Mouse (Mus musculus) left cerebral cortex, adult 8-10 months (tissue): ENCODE data around the gene Cers6. TPM values are rescaled to one million over a fixed set of nuclear protein-coding genes. Genes with fewer than 3 reads are reported as not detected.

Source experiments
- DNase-seq, 2 experiments: peaks; one replicate each; pipeline ENCODE4 v3.0.0; 2022; ENCODE audit warnings: low spot score in 2 of 2
- total RNA-seq, 4 experiments: library from RNA; stranded (reverse); gene quantifications; 2 replicates each; pipeline ENCODE4 v1.2.4; 2022

Gene Cers6
- total RNA-seq, 4 experiments from 2014 or later: 54.7 to 63.1 (median 59.9) TPM

DNA sequence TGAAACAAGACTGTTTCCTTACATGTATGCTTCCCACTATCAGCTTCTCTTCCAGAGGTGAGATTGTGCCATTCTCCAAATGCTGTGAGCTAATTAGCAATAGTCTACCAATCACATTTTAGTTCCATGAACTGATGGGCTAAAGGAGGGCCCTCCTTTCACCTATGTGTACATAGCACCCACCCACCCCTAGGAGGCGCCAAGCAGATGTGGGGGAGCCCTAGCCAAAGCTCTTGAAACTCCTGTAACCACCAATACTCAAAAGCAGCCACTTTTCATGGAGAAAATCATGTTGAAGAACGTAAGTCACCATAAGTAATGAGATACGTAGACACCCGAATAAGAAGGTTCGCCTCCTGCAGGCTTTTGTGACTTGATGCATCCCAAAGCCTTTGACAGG, 251.4 kb downstream of the Cers6 start:
- DNase-seq: no peak

DNA sequence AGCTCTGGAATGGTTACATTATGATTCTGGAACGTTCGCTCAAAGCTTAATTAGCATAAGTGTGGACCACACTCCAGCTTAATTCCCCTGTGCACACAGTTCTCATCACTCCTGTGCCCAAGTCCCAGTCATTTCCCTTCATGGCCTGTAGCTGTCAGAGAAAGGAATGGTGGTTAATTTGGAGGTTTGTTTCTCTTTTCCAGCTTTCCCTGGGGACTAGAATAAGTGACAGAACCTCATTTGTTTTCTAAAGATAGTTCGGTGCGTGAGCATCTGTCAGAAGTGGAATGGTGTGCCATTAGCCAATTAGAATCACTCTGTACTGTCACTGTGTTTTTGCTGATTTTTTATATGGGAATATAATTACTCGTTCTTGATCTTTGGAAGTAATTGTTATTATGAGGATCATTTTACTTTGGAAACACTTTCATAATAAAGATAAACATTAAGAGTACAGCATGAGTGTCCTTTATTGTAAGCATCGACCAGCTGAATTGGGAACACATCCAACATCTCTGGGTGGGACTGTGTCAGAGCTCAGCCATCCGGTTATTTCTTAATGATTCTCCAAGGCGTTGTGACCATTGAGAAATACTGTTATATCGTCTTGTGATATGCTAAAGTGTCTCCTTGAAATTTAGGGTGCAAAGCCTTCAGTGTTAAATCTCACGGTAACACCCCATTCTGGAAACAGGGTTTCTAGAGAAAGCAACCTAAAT, 252.7 kb downstream of the Cers6 start:
- no peak for DNase-seq

DNA sequence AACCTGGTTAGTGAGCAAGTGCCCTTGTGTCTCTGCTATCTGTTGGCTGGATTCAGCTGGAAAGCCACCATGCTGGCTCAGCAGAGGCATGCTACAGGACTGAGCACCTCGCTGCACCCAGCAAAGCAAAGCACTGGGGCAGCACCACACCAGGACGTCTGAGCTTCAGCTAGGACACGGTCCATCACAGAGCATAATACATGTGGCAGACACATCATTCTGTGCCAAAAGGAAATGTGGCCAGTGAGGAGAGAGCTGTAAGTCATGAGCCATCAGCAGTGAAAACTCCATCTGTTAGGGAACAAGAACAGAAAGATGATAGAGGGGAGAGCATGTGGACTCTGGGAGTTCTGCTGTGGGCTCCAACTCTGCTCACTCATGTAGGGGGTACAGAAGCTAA, 254.7 kb downstream of the Cers6 start:
- no peak for DNase-seq

DNA sequence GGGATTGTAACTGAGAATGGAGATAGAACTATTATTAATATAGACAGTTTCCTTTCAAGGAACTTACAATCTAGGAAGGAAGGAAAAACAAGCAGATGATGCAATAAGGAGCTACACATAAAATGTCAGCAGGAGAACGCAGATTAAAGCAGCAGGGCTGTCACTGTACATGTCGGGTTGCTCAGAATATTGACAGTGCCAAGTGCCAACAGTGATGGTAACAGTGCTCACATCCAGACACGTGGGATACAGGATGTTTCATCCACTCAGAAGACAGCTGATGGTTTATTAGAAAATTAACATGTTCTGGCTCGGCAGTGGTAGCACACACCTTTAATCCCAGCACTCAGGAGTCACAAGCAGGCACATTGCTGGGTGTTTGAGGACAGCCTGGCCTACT, 255.5 kb downstream of the Cers6 start:
- no peak for DNase-seq

DNA sequence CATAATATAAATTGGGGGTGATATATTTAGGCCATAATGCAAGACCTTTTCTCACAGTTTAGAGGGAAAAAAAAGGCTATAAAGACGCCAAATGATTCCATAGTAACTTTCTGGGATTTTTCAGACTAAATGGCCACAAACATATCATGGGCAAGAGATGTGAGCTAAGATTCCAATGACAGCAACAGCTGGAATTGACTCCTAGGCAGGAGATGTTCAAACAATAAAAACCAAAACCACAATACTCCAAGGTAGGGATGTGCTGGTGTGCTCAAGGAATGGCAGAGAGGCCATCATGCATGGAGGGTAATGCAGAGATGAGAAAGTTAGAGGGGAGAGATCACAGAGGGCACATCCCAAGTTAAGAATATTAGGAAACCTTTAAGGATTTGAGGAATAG, 257.8 kb downstream of the Cers6 start:
- no peak for DNase-seq

DNA sequence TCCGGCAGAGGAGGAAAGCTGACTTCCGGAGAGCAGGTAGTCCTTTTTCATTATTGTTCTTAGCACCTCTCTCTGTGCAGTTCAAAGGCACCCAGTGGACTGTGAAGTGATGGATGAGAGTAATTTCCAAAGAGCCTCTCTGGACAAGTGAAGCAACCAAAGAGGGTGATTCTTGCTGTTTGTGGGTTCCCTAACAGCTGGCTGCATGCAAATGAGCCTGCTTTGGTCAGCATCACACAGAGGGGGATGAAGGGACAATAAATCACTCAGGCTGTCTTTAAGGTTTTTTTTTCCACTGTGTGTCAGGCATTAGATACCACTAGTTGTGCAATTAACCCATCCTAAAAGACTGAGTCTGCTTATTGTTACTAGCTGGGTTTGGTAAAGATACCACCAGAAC, 258.5 kb downstream of the Cers6 start:
- DNase-seq: no peak

DNA sequence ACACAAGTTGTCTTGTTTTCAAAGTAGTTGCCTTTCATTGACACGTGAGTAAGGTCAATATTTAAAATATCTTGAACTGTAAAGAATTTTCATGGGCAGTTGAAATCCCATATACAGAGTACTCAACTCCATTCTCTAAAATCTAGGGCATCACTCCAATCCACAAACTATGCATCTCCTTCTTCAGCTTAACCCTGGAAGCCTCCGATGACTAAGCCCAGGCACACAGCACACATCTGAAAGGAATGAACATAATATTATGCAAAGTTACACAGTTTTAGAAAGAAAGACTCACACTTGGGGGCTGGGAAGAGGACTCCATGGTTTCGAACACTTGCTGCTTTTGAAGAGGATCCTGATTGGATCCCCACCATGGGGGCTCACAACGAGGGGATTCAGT, 260.4 kb downstream of the Cers6 start:
- no peak for DNase-seq

DNA sequence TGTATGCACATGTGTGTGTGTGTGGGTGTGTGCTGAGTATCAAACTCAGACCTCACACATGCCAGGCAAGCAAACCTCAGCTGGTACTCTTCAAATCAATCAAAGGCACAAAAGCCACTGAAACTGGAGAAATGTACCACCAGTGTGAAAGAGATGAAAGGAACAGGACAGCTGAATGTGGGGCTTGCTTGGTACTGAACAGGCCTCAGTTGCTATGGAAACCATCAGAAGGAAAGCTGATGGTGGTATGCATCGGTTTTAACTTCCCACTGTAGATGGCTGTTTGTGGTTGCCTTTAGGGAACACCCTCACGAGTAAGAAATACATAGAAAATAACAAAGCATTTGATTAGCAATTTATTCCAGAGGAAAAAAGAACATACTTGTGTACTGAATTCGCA, 264.2 kb downstream of the Cers6 start:
- DNase-seq: no peak

DNA sequence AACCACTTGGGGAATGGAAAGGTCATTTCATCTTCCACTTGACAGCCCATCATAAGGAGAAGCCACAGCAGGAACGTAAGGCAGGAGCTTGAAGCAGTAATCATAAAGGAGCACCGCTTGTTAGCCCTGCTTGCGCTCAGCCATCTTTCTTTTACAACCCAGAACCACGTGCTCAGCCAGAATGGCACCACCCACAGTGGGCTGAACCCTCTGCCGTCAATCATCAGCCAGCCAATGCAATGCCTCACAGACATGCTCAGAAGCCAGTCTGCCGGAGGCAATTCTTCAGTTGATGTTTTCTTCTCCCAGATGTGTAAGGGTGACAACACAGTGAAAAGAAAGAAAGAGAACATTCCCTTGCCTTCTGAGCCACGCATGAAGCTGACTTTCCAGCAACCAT, 267.1 kb downstream of the Cers6 start:
- no peak for DNase-seq

DNA sequence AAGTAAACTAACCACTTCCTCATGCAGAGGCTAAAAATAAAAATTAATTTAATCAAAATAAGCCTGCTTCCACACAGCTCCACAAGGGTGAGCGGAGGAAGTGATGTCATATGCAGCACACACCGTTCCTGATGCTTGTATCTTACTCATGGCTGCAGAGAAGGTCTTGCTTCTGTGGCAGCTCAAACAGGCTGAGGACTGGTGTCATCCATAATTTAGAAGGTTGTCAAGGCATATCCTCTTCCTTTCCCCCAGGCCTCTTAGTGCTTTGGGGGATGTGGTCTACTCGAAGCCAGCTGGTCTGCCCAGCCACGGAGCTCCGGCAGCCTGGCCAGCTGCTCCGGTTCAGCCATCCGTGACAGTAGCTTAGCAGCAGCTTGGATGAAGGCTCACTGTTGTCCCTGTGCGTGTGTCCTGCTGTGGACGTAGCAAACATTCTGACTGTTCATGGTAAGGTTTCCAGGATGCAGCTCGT, 267.7 kb downstream of the Cers6 start:
- DNase-seq: no peak

DNA sequence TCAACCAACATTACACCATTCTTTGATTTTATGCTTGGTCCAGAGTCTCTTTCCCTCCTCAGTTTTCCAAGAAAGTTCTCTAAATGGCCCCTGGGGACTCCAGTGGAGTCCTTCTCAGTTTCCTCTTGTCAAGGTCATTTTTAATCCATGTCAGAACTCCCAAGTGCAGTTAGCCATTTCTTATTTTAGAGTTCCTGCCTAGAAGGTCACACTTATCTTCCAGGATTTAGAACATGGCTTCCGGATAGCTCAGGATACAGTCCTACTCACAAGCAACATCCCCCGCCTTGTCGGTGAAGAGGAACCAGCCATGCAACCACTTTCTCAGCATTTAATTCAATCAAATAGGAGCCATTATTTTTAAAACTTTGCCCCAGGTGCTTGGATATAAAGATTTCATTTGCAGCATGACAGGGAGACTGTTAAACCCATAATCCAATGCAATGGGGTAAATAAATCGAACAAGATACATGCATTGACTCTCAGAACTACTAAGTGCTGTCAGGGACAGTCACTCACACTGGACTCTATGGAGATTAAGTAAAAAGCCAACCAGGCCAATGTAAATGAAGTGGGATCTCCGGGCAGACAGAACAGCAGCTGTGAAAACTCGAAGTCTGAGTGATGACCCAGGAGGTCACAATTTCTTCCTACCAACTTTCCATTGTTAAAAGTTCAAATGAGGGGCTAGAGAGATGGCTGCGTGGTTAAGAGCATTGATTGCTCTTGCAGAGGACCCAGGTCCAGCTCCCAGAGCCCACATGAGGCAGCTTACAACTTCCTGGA, 268.4 kb downstream of the Cers6 start:
- no peak for DNase-seq

DNA sequence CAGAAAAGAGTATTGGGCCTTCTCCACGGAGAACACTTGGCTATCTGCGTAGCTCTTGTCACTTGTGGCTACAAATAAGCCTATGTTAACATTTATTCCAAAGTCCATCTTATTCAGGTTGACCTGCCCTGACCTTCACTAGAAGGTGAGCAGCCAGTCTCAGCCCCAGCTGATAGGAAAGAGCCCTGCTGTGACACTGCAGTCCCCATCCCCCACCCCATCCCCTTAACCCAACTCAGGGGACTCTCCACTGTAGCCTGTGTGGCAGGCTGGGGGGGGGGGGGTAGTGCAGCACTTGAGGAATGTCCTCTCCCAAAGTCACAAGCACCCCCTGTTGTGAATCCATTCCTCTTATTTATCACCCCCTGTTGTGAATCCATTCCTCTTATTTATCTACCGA, 270.8 kb downstream of the Cers6 start:
- no peak for DNase-seq

DNA sequence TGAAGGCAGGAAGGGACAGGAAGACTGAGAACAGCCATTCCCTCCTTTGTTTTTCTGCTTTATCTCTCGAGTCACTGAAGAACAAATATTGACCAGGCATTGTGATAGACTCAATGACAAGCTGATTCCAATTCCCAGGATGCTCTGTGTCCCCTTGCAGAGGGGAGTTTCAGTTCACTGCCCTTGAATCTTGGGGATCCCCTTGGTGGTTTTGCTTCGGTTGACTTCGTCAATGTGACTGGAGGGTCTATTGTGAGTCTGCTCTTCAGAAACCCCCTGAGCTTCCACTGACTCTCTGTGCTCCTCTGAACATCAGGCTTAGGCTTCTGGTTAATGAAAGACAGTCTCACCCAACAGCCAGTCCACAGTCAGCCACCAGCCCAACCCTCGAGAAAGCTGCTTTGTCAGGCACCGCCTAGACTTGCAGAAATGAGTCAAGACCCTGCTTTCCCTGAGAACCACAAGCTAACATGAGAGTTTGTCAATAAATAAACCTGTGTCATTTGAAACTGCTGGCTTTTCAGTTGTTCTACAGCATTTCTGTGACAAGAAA, 271.3 kb downstream of the Cers6 start:
- no peak for DNase-seq

DNA sequence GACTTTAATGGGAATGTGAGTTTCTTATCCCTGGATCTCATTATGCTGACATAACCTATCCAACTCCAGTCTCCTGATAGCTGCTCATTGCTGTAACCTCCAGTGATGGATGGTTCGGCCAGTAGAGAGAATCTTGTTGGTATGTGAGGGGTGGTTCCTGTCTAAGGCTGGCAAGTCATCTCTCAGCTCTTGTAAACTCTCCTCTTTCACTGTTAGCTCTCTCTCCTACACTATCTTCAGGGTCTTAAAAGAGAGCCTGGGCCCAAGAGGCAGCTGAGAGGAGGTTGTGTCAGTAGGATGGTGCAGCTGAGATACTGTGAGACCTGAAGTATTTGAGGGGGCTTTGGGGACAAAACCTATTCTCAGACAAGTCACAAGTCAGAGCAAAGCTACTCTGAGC, 272.9 kb downstream of the Cers6 start:
- no peak for DNase-seq

DNA sequence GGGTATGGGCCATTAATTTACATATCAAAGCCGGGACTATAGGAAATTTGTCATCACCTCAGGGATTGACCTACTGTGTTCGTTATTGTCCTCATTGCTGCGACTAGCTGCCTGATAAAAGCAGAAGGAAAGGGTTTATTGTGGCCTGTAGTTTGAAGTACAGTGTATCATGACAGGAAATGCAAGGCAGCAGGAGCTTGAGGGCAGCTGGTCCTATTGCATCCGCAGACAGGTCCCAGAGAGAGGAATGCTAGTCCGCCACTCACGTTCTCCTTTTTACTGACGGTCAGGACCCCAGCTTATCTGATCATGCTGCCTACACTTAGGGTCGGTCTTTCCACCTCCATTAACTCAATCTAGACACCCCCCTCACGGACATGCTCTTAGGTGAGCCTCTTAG, 273.7 kb downstream of the Cers6 start:
- no peak for DNase-seq

DNA sequence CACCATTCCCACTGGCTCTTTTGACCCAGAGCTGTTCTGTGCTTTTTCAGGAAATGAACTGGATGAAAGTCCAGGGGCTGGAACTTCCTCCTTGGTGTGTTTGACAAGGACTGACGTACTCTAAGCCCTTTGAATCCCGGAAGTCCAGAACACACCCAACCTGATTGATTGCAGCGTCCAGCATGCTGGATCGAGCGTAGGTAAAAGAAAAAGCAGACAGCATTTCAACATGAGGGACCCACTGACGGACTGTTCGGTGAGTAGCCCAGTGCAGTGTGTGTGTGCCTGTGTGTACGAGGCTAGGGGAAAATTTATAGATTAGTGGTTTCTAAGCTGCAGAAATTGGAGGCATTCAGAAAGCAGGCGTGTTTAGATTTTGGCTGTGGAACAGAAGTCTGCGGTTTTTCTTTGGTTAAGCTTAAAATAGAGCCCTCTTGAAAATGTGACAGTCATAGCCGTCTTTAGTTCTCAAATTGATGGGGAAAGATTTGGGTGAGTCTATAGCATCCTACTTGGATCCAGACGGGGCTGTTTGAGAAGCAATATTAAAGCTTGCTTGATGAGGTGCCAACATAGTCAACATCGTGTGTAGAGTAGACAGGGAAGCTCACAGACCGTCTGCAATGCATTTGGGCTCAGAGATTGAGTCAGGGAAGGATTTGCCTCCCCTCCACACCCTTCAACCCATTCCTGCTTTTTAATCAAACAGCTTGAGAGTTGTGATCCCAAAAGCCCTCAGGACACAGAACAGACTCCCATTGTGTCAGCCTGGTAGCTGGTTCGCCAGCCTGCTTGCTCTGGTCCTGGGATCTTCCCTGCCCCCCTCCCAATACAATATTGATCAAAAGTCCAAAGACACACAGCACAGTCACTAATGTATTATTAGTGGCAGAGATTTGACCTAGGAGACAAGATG, 274.7 kb downstream of the Cers6 start, which contains the start of gene Nostrin:
Nostrin (plus strand) TSS at position 140 of the 916 bp plus-strand sequence.
- no peak for DNase-seq

DNA sequence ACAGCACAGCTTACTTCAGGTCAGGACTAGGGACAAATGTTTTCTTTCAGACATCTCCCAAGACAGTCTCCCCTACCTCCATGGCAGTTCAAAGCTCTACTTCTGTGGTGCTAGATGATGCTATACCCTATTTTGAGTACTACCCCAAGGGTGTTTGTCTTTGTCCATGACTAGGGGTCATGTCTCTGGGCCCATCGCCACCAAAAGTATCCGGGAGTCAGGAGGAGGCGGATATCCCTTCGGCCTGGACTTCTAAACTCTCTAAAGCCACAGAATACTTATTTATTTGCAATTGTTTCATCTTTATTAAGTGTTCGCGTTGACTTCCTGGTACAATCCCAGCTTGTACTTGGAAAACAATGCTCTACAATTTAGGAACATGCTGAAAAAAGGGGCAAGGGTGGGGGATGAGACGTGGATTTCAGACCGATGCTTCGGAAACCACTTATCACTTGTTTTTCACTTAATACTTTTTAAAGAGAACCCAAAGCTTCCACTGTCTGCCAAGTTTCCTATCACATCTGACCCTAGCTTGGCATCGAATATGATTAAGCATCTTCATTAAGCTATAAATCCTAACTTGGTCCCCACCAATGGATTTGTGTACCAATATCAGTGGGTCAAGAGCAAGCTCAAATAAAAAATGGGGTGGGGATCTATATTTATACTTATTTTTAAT, 276.3 kb downstream of the Cers6 start:
- DNase-seq: no peak

DNA sequence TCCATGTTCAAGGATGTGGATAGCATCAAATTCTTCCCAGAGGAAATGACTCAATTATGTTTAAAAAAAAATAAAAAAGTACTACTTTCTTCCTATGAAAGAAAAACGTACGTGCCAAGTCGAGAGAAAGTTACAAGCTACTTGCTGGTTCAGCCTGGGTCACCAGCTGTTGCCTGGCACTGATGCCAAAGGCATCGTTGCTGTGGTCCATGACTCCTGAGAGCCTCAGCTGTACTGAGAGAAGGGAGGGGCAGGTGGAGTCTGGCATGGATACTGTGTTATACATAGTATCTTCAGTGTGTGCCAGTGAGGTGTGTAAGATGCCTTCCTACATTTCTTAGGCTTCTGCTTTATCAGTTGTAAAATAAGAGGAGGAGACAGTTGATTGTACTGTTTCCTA, 277.5 kb downstream of the Cers6 start:
- DNase-seq: no peak

DNA sequence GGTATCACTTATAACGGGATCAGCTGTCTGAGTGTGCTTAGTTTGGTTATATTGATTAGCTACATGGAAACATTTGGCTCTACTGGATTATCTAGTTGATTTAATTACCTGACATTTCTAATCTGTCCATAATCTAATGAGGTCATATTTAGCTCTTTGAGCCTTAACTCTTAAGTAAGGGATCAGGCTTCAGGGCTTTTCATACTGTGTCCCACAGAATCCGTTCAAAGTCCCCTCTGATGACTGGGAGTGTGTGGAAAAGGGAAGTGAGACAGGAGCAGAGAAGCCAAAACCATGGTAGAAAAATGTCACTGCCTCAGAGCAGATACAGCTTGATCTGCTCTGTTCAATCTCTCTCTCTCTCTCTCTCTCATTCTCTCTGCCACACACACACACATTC, 279.0 kb downstream of the Cers6 start:
- DNase-seq: no peak

DNA sequence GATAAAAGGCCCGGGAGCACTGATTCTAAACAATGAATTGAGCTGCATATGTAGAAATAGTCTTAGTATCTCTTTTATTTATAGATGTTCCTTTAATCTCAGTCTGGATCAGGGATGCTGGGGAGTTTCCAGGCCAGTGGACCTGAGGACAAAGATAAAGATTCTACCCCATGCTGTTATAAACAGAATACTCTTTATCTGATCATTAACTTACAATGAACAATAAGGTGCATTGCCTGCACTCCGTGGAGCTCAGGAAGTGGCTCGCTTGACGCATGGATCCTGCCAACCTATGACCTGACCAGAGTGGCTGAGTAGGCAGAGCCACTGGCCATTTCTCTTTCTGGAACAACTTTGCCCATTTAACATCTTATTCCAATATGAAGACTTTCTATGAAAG, 279.6 kb downstream of the Cers6 start:
- DNase-seq: no peak

DNA sequence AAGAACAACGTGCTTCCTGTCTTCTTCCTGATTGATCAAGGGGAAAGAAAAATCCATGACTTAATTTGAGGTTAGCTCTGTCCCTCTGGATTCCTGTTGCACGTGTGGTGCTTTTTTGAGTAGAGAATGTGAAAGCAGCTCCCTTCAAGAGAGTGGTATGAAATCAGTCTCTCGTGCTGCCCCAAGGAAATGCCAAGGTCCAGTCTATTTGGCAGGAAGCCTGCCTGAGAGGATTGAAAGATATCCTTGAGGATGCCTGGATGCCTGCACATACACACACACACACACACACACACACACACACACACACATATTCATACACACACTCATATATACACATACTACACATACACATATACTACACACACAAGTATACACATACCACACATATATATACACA, 287.4 kb downstream of the Cers6 start:
- no peak for DNase-seq
